Mouse (Mus musculus) thymus, adult 2 months (tissue): ENCODE data around the gene Slc27a1.
A peak's percentile ranks its signal among the peaks of the same experiment; 100 is the strongest.

Experiments
- CTCF ChIP-seq: fragments of 200-500 bp; IDR thresholded peaks from 2 replicates; pipeline ENCODE4 v1.5.1; 2012; ENCODE audit warnings: mild to moderate bottlenecking, control low read depth, low read length, moderate library complexity, borderline replicate concordance; ENCODE audit not compliant: control insufficient read depth, poor library complexity, insufficient read depth; ENCODE audit errors: extremely low read depth
- POLR2A ChIP-seq: fragments of 200-500 bp; IDR thresholded peaks from 2 replicates; pipeline ENCODE4 v1.6.1; 2012; ENCODE audit warnings: mild to moderate bottlenecking, low read length, control low read depth, moderate library complexity; ENCODE audit not compliant: control insufficient read depth, poor library complexity, insufficient read depth; ENCODE audit errors: extremely low read depth

DNA sequence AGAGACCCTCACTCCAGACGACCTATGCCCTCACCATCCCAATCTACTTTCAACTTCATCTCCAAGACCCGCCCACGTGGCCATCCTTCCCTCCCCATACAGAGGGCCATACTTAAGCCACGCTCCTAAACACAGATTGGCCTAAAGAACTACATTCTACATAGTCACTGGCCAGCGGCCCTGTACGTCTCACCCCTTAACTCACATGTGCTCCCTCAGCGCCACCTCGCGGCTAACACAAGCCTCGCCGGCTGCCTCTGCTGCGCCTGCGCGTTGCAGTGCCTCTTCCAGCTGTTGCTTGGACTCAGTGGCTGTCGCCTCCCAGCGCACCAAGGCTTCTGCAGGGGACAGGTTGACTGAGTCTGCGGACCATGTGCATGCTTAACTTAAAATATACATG, 47.0 kb upstream of the Slc27a1 start:
- peak; percentile 91 for TF ChIP-seq CTCF
- 0 out of 2 replicates have a peak, but pooled peaks have one; percentile 22 for TF ChIP-seq POLR2A
